Mouse (Mus musculus): ENCODE results near the gene Zfp385c.

DNA sequence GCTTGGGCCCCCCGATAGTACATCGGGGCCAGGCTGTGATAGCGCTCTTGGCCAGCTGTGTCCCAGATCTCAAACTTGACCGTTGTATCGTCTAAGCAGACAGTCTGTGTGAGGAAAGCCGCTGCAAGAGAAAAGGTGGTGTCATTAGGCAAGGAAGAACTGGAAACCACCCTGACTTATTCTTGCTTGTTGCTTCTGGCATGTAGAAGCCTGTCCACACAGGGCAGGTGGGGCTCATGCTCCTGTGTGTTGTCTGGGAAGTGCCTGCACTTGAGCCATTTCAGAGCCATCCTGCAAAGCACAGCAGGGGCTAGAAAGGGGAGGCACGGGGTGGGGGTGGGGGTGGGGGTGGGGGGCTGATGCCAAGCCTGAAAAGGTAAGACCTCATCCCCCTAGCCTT lies 26.2 kb upstream of the Zfp385c start:
- TF ChIP-seq GATA1 (IDR thresholded peaks at IDR 0.05; ENCODE audit: borderline replicate concordance, low read length) (no peak), FLI1 (IDR thresholded peaks at IDR 0.05; ENCODE audit: low read length) (no peak)
